Mouse (Mus musculus): ENCODE data around the gene Spg11.

Spg11 gene

GRCm38 (mm10) chr2:122117961-122118958 is at the start of gene Spg11:
Gene Spg11, minus strand, starts transcription at chr2:122118386.
- peak; percentile 87 to 95 for DNase-seq (ENCODE audit: low spot score in 2 of 2)

GRCm38 (mm10) chr2:122164293-122164692 is 46.1 kb upstream of the Spg11 start:
- DNase-seq (ENCODE audit: low spot score in 2 of 2): no peak

- DNase-seq (ENCODE audit: low spot score in 2 of 2): no peak
These were observed 45.4 kb upstream of the Spg11 start for GRCm38 (mm10) chr2:122163430-122164195.

DNA sequence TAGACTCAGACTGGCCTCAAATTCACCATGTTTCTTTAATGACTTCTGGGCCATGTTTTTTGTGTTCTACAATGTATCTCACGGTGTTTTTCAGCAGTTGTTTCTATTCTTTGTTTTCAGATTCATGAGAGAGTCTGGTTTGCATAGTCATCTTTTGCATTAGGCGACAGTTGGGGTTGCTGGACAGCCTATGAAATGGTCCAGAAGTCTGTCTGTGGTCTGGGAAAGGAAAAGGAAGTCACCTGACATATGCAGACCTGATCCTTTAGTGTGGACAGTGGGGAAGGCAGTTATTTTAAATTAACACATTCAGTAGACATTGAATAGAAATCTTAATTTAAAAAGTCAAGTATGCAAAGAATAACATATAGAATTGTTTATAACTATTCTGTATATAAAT is 44.3 kb upstream of the Spg11 start:
- DNase-seq (ENCODE audit: low spot score in 2 of 2): no peak

DNA sequence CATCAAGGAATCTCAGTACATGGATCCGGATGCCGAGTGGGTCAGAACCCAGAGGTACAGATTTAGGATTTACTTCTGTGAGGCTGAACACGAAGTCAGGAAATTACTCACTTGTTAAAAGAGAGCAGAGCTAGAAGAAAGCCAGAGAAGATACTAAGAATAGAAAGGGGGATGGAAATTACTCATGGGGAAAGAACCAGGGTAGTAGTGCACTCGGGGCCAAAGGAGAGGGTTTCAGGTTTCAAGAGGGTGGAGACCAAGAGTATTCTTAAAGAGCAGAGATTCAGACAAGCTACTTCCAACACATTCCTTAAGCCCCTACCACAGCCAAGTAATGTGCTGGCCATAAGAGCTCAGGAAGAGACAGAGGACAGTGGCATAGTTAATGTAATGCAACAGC is 43.4 kb upstream of the Spg11 start:
- DNase-seq (ENCODE audit: low spot score in 2 of 2): no peak

- DNase-seq (ENCODE audit: low spot score in 2 of 2): peak; percentile 53 to 80
These were observed 42.5 kb upstream of the Spg11 start, which contains the start of gene Trim69 for GRCm38 (mm10) chr2:122160680-122161079. Gene Trim69, plus strand, starts transcription at chr2:122160700.

GRCm38 (mm10) chr2:122159667-122160066 is 41.5 kb upstream of the Spg11 start:
- no peak for DNase-seq (ENCODE audit: low spot score in 2 of 2)

GRCm38 (mm10) chr2:122158362-122158802 is 40.2 kb upstream of the Spg11 start:
- DNase-seq (ENCODE audit: low spot score in 2 of 2): no peak

- DNase-seq (ENCODE audit: low spot score in 2 of 2): no peak
These were observed 39.4 kb upstream of the Spg11 start for GRCm38 (mm10) chr2:122157561-122157960.

DNA sequence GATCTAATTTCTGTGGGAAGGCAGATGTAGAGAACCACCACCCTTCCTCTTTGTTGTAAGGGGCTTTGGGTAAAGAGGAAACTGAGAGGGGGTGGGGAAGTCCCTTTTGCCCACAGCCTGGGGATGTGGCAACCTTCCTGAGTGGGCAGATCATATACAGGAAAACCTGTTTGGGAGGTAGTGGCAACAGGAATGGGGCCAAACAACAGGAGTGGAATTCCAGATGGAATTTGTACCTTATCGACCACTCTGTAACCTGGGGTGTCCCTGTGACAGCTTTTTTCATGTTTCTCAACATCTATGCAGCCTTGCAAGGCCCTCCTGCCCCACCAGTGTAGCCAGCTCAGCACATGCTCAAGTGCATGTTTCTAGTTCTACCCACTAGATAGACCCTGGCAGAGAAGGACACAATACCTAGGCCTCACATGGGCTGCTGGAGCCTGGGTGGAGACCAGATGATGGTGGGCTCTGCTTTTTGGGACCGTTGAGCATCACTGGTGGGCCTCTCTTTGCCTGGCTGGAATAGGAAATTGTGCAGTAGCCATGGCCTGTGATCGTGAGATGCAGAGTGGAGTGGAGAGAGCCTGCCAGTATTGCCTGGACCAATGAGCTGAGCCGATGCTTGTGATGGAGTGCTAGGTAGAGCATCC is 38.0 kb upstream of the Spg11 start:
- DNase-seq (ENCODE audit: low spot score in 2 of 2): no peak

DNA sequence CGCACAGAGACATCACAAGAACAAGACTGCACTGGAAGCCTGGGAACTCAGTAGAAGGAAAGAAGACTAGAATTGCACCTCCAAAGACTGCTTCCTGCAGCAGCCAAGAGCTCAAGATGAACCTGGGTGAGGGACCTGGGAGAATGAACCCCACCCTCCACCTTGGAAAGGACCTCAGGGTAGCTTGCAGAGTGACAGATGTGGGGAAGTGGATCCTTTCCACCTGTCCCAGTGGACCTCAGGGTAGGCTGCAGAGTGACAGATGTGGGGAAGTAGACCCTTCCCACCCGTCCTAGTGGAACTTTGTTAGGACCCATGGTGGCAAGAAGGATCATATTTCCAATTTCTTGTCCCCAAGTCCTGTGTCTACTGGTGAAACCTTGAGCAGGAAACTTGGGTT is 37.1 kb upstream of the Spg11 start:
- DNase-seq (ENCODE audit: low spot score in 2 of 2): no peak

- DNase-seq (ENCODE audit: low spot score in 2 of 2): no peak
These were observed 36.3 kb upstream of the Spg11 start for GRCm38 (mm10) chr2:122154479-122154878.

GRCm38 (mm10) chr2:122153681-122154365 is 35.6 kb upstream of the Spg11 start:
- no peak for DNase-seq (ENCODE audit: low spot score in 2 of 2)

GRCm38 (mm10) chr2:122152850-122153249 is 34.7 kb upstream of the Spg11 start:
- DNase-seq (ENCODE audit: low spot score in 2 of 2): no peak

GRCm38 (mm10) chr2:122151221-122151620 is 33.0 kb upstream of the Spg11 start:
- no peak for DNase-seq (ENCODE audit: low spot score in 2 of 2)

DNA sequence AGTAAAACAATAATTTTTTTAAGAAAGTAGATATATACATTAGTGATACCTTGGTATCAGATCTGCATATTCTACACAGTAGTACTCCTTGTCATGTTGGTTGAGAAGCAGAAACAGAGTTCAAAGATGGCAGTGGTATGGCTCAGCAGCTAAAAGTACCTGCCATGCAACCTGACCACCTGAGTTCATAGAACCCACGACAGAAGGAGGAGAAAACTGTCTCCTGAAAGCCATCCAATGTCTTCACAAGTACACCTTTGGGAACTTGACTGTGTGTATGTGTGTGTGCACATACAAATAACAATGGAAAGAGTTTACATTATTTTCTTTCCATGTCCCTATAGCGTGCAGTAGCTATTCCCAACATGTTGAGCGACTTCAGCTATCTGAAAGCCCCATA is 31.5 kb upstream of the Spg11 start:
- DNase-seq (ENCODE audit: low spot score in 2 of 2): no peak

DNA sequence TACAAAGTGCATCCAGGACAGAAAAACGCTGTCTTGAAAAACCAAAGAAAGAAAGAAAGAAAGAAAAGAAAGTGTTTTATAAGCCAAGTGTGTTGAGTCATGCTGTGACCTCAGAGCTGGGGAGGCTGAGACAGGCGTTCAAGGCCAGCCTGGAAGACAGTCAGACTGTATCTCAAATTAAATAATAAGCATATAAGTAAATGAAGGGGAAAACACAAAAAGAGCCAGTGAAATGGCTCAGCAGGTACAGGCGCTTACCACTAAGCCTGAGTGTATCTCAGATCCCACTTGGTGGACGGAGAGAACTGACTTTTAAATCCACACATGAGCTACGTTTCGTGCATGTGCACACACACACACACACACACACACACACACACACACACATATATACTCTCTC is 31.1 kb upstream of the Spg11 start:
- DNase-seq (ENCODE audit: low spot score in 2 of 2): no peak

GRCm38 (mm10) chr2:122148242-122148917 is 30.2 kb upstream of the Spg11 start:
- peak in 1 of 2 experiments; percentile 16 for DNase-seq (ENCODE audit: low spot score in 2 of 2)

- peak; percentile 88 to 93 for DNase-seq (ENCODE audit: low spot score in 2 of 2)
These were observed 29.5 kb upstream of the Spg11 start, which contains the start of gene B2m for GRCm38 (mm10) chr2:122147508-122148241. Gene B2m, plus strand, starts transcription at chr2:122147686.

DNA sequence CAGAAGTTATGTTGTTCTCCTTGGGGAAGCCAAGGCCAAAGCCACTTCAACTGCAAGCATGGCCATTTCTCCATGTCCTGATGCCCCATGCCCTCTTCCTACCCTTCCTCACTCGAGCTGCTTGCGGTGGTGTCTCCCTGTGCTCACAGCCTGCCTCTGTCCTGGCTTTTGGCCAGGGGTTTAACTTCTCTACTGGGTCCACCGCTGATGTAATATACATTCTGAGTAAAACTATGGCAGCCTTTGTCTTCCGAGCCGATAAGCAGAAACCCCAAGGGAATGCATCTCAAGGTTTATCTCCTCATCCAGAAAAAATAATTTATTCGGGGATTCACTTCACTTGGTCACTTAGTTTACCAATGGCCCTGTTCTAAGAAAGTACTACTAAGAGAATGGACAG is 28.5 kb upstream of the Spg11 start:
- DNase-seq (ENCODE audit: low spot score in 2 of 2): no peak
